Mouse (Mus musculus) cerebellum, adult 2 months (tissue): Measurements from ENCODE around the gene Ikbip.

Experiments used
- CTCF ChIP-seq: fragments of 200-500 bp; IDR thresholded peaks from 2 replicates; pipeline ENCODE4 v1.5.1; 2011; ENCODE audit warnings: low read depth, mild to moderate bottlenecking, control low read depth, low read length, moderate library complexity, borderline replicate concordance; ENCODE audit not compliant: insufficient read depth
- POLR2A ChIP-seq: fragments of 200-500 bp; IDR thresholded peaks from 2 replicates; pipeline ENCODE4 v1.6.1; 2011; ENCODE audit warnings: low read length, control low read depth, borderline replicate concordance; ENCODE audit not compliant: insufficient read depth

DNA sequence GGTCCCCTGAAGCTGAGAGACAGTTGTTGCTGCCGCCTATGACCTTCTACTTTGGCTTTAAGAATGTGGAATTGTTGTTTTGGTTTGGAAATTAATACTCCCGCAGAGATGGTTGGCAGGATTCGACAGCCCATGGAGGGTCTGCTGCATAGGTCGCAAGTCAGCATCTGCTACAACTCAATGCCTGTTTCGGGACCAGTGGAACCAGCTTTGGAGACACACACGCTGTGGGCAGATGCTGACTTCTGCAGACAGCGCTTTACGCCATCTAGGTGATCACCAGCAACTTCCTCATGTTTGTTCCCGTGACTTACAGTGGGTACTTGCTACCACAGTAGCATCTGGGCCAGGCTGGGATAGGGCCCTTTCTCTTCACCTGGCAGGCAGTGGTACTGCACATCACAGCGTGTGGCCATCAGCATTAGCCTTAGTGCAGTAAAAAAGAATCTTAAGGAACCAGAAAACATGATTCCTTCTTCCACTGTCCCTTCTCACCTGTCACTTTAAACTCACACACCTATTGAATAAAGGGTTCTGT lies 60.0 kb downstream of the Ikbip start:
- TF ChIP-seq CTCF (no peak), POLR2A (no peak)
